Mouse (Mus musculus) cortical plate, adult 2 months (tissue): ENCODE measurements around the gene Tifab.

Experiments
- CTCF ChIP-seq: fragments of 200-500 bp; IDR thresholded peaks from 2 replicates; pipeline ENCODE4 v1.5.1; 2011; ENCODE audit warnings: mild to moderate bottlenecking, control low read depth, low read length; ENCODE audit not compliant: insufficient read depth; ENCODE audit errors: extremely low read depth
- POLR2A ChIP-seq: fragments of 200-500 bp; IDR thresholded peaks from 2 replicates; pipeline ENCODE4 v1.6.1; 2011; ENCODE audit warnings: mild to moderate bottlenecking, low read length, control low read depth; ENCODE audit not compliant: insufficient read depth; ENCODE audit errors: extremely low read depth

GRCm38 (mm10) chr13:56163751-56164150, 14.9 kb downstream of the Tifab start:
- TF ChIP-seq POLR2A = no peak
- TF ChIP-seq CTCF = no peak
